Mouse (Mus musculus) adipose tissue, adult 10 weeks (tissue): ENCODE measurements around the gene Flrt3. TPM values are rescaled to one million over a fixed set of nuclear protein-coding genes. Genes with fewer than 3 reads are reported as not detected.

ENCODE experiments used
- polyA plus RNA-seq: library from polyadenylated mRNA; stranded (reverse); fragments of 350-450 nt; fragmentation: Illumina TruSeq; extraction: RNeasy Lipid Tissue Mini Kit (QIAGEN cat#74804); gene quantifications from one replicate; pipeline ENCODE4 v1.2.3, GENCODE M21; 2014; ENCODE audit warnings: low read depth, low replicate concordance

Flrt3 gene
- 3.0 TPM for polyA plus RNA-seq

GRCm38 (mm10) chr2:140670963-140671702 lies at the start of gene Flrt3:
Gene Flrt3, minus strand, starts transcription at chr2:140671469.

